Mouse (Mus musculus) heart, postnatal 10 days (tissue): ENCODE measurements around the gene Defa37. TPM values are rescaled to one million over a fixed set of nuclear protein-coding genes. Genes with fewer than 3 reads are reported as not detected.
"Not testable (repeated sequence)": the region's sequence is repeated elsewhere in the genome, so short reads cannot be mapped to it uniquely, and the experiment has no call there.

ENCODE experiments used
- DNase-seq, 2 experiments: peaks; one replicate each; pipeline ENCODE4 v3.0.0; 2021
- intact Hi-C: fragments of 180-260 bp; cut with DNase I; formaldehyde crosslinking; loops from one replicate; pipeline ENCODE4 v1.15.1; 2025
- total RNA-seq, 2 experiments: library from RNA; stranded (reverse); gene quantifications; 2 replicates each; pipeline ENCODE4 v1.2.3; 2021

Defa37 gene
- not detected for total RNA-seq

DNA sequence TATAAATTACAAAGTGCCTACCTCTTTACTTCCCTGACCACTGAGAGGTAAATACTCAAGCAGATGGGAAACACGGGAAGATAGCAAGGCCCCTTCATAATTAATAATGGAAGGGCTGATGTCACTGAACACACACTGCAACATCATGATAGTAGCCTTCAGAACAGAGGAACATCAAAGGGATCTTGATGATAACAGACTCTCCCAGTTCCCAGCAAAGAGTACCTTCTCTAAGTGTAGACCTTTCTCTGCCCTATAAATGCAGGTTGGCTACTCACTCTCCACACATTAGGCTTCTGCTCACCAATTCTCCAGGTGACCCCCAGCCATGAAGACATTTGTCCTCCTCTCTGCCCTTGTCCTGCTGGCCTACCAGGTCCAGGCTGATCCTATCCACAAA lies at the start of gene Defa37:
TSS of gene Defa37 (plus strand) at position 301 of the 400 bp plus-strand sequence.
- intact Hi-C loops, DNase-seq: not testable (repeated sequence)

DNA sequence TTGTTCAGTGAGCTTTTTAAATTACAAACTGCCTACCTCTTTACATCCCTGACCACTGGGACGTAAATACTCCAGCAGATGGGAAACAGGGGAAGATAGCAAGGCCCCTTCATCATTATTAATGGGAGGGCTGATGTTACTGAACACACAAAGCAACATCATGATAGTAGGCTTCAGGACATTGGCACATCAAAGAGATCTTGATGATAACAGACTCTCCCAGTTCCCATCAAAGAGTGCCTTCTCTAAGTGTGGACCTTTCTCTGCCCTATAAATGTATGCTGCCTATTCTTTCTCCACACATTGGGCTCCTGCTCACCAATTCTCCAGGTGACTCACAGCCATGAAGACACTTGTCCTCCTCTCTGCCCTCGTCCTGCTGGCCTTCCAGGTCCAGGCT lies 36.5 kb upstream of the Defa37 start, which contains the start of gene Defa32:
TSS of gene Defa32 (plus strand) at position 301 of the 400 bp plus-strand sequence.
- intact Hi-C loops, DNase-seq: not testable (repeated sequence)

GRCm38 (mm10) chr8:21582706-21583105 lies 17.5 kb downstream of the Defa37 start, which contains the start of gene Defa28:
Gene Defa28 (plus strand): TSS chr8:21583006.
- intact Hi-C loops, result not testable (repeated sequence)

DNA sequence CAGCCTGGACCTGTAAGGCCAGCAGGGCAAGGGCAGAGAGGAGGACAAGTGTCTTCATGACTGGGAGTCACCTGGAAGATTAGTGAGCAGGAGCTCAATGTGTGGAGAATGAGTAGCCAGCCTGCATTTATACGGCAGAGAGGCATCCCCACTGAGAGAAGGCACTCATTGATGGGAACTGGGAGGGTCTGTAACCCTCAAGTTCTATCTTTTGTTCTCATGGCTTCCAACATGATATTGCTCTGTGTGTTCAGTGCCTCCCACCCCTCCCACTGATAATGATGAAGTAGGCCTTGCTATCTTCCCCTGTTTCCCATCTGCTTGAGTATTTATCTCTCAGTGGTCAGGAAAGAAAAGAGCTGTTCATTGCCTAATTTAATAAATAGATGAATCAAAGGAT lies 29.2 kb downstream of the Defa37 start, which contains the start of gene Gm7861:
TSS of gene Gm7861 (minus strand) at position 101 of the 400 bp plus-strand sequence.
- intact Hi-C loops, DNase-seq: not testable (repeated sequence)

More at GRCm38 (mm10) chr8:21582706-21583105, 17.5 kb downstream of the Defa37 start, which contains the start of gene Defa28:
- not testable (repeated sequence) for DNase-seq

Other genes starting within 250 kb of the Defa37 start
- not detected for gene Defa27, start 249.8 kb upstream of the Defa37 start, total RNA-seq
- gene Defa29, start 238.4 kb upstream of the Defa37 start, total RNA-seq, result not detected
- not detected for gene Defa2, start 186.9 kb upstream of the Defa37 start, total RNA-seq
- gene Defa33, start 173.6 kb upstream of the Defa37 start, total RNA-seq, result not detected
- gene Defa36, start 138.0 kb upstream of the Defa37 start, total RNA-seq, result not detected
- gene Gm7849, start 108.8 kb upstream of the Defa37 start, total RNA-seq, result not detected
- gene Defa20, start 56.1 kb upstream of the Defa37 start, total RNA-seq, result not detected
- gene Defa32, start 36.4 kb upstream of the Defa37 start, total RNA-seq, result not detected
- gene Defa28, start 17.6 kb downstream of the Defa37 start, total RNA-seq, result not detected
- gene Gm7861, start 29.1 kb downstream of the Defa37 start, total RNA-seq, result not detected
- gene Defa26, start 52.8 kb downstream of the Defa37 start, total RNA-seq, result not detected
- gene Defa17, start 90.4 kb downstream of the Defa37 start, total RNA-seq, result not detected
- not detected for gene Defa34, start 100.4 kb downstream of the Defa37 start, total RNA-seq
- not detected for gene AY761184, start 138.3 kb downstream of the Defa37 start, total RNA-seq
- not detected for gene Defa24, start 169.1 kb downstream of the Defa37 start, total RNA-seq